Mouse (Mus musculus) macrophage (primary cell): ENCODE data around the gene Ssc4d. TPM values are rescaled to one million over a fixed set of nuclear protein-coding genes. Genes with fewer than 3 reads are reported as not detected.

ENCODE experiments used
- H3K27ac ChIP-seq: fragments of 350-480 bp; formaldehyde crosslinking; 2 replicates; pipeline ENCODE4 v1.9.0; 2021
- H3K36me3 ChIP-seq: fragments of 350-480 bp; formaldehyde crosslinking; 2 replicates; pipeline ENCODE4 v1.9.0; 2021; ENCODE audit errors: inconsistent target
- H3K4me3 ChIP-seq: fragments of 350-480 bp; formaldehyde crosslinking; 2 replicates; pipeline ENCODE4 v1.9.0; 2021; ENCODE audit errors: inconsistent target
- H3K79me2 ChIP-seq: fragments of 350-480 bp; formaldehyde crosslinking; 2 replicates; pipeline ENCODE4 v1.9.0; 2021; ENCODE audit errors: inconsistent target
- WGBS: methylation state at CpG from one replicate; pipeline ENCODE4 v1.1.7; 2026; ENCODE audit warnings: inconsistent platforms; ENCODE audit not compliant: missing documents; 5-methylcytosine and 5-hydroxymethylcytosine counted together
- polyA plus RNA-seq: library from polyadenylated mRNA; stranded (reverse); fragments of 250-400 nt; gene quantifications from 3 replicates; pipeline ENCODE4 v1.2.4, GENCODE M21; 2018; ENCODE audit warnings: inconsistent platforms
- total RNA-seq, 78 experiments: library from RNA; depleted of rRNA; stranded (reverse); fragments of 250-400 nt; gene quantifications; 1 replicate in 9 of 78; 2 replicates in 24 of 78; 3 replicates in 43 of 78; 4 replicates in 2 of 78; pipeline ENCODE4 v1.2.4; 2018; ENCODE audit warnings: inconsistent platforms in 56 of 78

Ssc4d gene
- 1 to 10 TPM in 24 of 26 experiments, not detected in 2; 1.1 to 5.4 (median 2.5) TPM for total RNA-seq (2018; cell fraction: chromatin; rRNA removed)
- 1 to 10 TPM; 1.6 to 5.2 (median 3.2) TPM for total RNA-seq (2018; cell fraction: cytosol; rRNA removed)
- 1 to 10 TPM in 25 of 26 experiments, under 1 TPM in 1; 0.93 to 5.9 (median 3.7) TPM for total RNA-seq (2018; cell fraction: nucleus; rRNA removed)
- 2.8 to 3.3 TPM (median 3.0 TPM) in 3 replicates for polyA plus RNA-seq

GRCm38 (mm10) chr5:135974365-135974764 is at the start of gene Ssc4d:
Ssc4d (minus strand) TSS chr5:135974531.
- no peaks in the 10 kb centered on the region for H3K79me2 ChIP-seq
- no peaks in the 10 kb centered on the region for H3K36me3 ChIP-seq
- H3K4me3 ChIP-seq = no peak within 1 kb of the TSS
- 49% methylated on average over 9 of the region's 9 CpGs for WGBS
- no peak within 1 kb of the TSS for H3K27ac ChIP-seq

GRCm38 (mm10) chr5:136019907-136020306 is 45.6 kb upstream of the Ssc4d start:
- Histone ChIP-seq H3K36me3 (no peaks in the 10 kb centered on the region), H3K4me3 (no peak overlapping the region), H3K79me2 (no peaks in the 10 kb centered on the region), H3K27ac (no peak overlapping the region)
- 89% methylated on average over 1 of the region's 1 CpGs for WGBS

- WGBS = 88% methylated on average over 2 of the region's 2 CpGs
- Histone ChIP-seq H3K27ac (no peak overlapping the region), H3K36me3 (no peaks in the 10 kb centered on the region), H3K79me2 (no peaks in the 10 kb centered on the region), H3K4me3 (no peak overlapping the region)
Observed at GRCm38 (mm10) chr5:136018726-136019125, 44.4 kb upstream of the Ssc4d start.

GRCm38 (mm10) chr5:136017262-136017661 is 42.9 kb upstream of the Ssc4d start:
- Histone ChIP-seq H3K27ac (no peak overlapping the region), H3K36me3 (peaks cover 4% of the 10 kb centered on the region; the same call in 1 of the 2 replicates), H3K4me3 (no peak overlapping the region), H3K79me2 (no peaks in the 10 kb centered on the region)
- 94% methylated on average over 6 of the region's 6 CpGs for WGBS

- H3K36me3 ChIP-seq = peaks cover 8% of the 10 kb centered on the region; the same call in 1 of the 2 replicates
- 95% methylated on average over 10 of the region's 10 CpGs for WGBS
Observed at GRCm38 (mm10) chr5:136016014-136016876, 41.9 kb upstream of the Ssc4d start.

GRCm38 (mm10) chr5:136015586-136015985 is 41.3 kb upstream of the Ssc4d start:
- H3K79me2 ChIP-seq = no peaks in the 10 kb centered on the region
- H3K27ac ChIP-seq = no peak overlapping the region
- peaks cover 8% of the 10 kb centered on the region; the same call in 1 of the 2 replicates for H3K36me3 ChIP-seq
- H3K4me3 ChIP-seq = no peak overlapping the region
- WGBS = 96% methylated on average over 10 of the region's 10 CpGs

More at GRCm38 (mm10) chr5:136016014-136016876, 41.9 kb upstream of the Ssc4d start:
- no peaks in the 10 kb centered on the region for H3K79me2 ChIP-seq
- H3K27ac ChIP-seq = no peak overlapping the region
- no peak overlapping the region for H3K4me3 ChIP-seq

GRCm38 (mm10) chr5:136014877-136015276 is 40.5 kb upstream of the Ssc4d start:
- Histone ChIP-seq H3K79me2 (no peaks in the 10 kb centered on the region), H3K4me3 (no peak overlapping the region), H3K27ac (no peak overlapping the region), H3K36me3 (peaks cover 14% of the 10 kb centered on the region; the same call in 1 of the 2 replicates)
- 95% methylated on average over 10 of the region's 10 CpGs for WGBS

GRCm38 (mm10) chr5:136007745-136008144 is 33.4 kb upstream of the Ssc4d start:
- Histone ChIP-seq H3K4me3 (no peak overlapping the region), H3K36me3 (peaks cover 14% of the 10 kb centered on the region; the same call in 1 of the 2 replicates)
- 71% methylated on average over 7 of the region's 7 CpGs for WGBS

GRCm38 (mm10) chr5:136004537-136004936 is 30.2 kb upstream of the Ssc4d start:
- Histone ChIP-seq H3K36me3 (no peaks in the 10 kb centered on the region; the same call in 1 of the 2 replicates), H3K27ac (no peak overlapping the region), H3K79me2 (peaks cover 13% of the 10 kb centered on the region; the same call in 1 of the 2 replicates), H3K4me3 (no peak overlapping the region)
- WGBS = 100% methylated on average over 4 of the region's 4 CpGs

More at GRCm38 (mm10) chr5:136007745-136008144, 33.4 kb upstream of the Ssc4d start:
- H3K79me2 ChIP-seq = peaks cover 13% of the 10 kb centered on the region; the same call in 1 of the 2 replicates
- no peak overlapping the region for H3K27ac ChIP-seq

- Histone ChIP-seq H3K27ac (no peak overlapping the region), H3K79me2 (peaks cover 13% of the 10 kb centered on the region; the same call in 1 of the 2 replicates), H3K36me3 (peaks cover 7% of the 10 kb centered on the region), H3K4me3 (no peak overlapping the region)
- WGBS = 76% methylated on average over 3 of the region's 3 CpGs
Observed at GRCm38 (mm10) chr5:136002751-136003151, 28.4 kb upstream of the Ssc4d start.

- peaks cover 7% of the 10 kb centered on the region for H3K36me3 ChIP-seq
- peaks cover 13% of the 10 kb centered on the region; the same call in 1 of the 2 replicates for H3K79me2 ChIP-seq
- H3K4me3 ChIP-seq = no peak overlapping the region
- 73% methylated on average over 2 of the region's 2 CpGs for WGBS
- no peak overlapping the region for H3K27ac ChIP-seq
Observed at GRCm38 (mm10) chr5:136002325-136002724, 28.0 kb upstream of the Ssc4d start.

GRCm38 (mm10) chr5:136001222-136001621 is 26.9 kb upstream of the Ssc4d start:
- no peak overlapping the region for H3K4me3 ChIP-seq
- H3K27ac ChIP-seq = no peak overlapping the region
- H3K36me3 ChIP-seq = peaks cover 7% of the 10 kb centered on the region
- peaks cover 17% of the 10 kb centered on the region; the same call in 1 of the 2 replicates for H3K79me2 ChIP-seq
- 86% methylated on average over 5 of the region's 6 CpGs for WGBS

- WGBS = 95% methylated on average over 8 of the region's 8 CpGs
- Histone ChIP-seq H3K79me2 (peaks cover 17% of the 10 kb centered on the region; the same call in 1 of the 2 replicates), H3K27ac (no peak overlapping the region), H3K36me3 (peaks cover 7% of the 10 kb centered on the region), H3K4me3 (no peak overlapping the region)
Observed at GRCm38 (mm10) chr5:135996162-135996561, 21.8 kb upstream of the Ssc4d start.

GRCm38 (mm10) chr5:135994725-135995687 is 20.7 kb upstream of the Ssc4d start, which contains the start of gene Dtx2:
Dtx2 (plus strand) TSS chr5:135994800.
- 2% methylated on average over 47 of the region's 47 CpGs for WGBS
- peak within 1 kb of the TSS; percentile 25 for H3K27ac ChIP-seq
- H3K36me3 ChIP-seq = peaks cover 7% of the 10 kb centered on the region
- peaks cover 17% of the 10 kb centered on the region; the same call in 1 of the 2 replicates for H3K79me2 ChIP-seq
- H3K4me3 ChIP-seq = peak within 1 kb of the TSS; percentile 68
